Mouse (Mus musculus) ES-E14 (cell line): ENCODE data around the gene Borcs5. TPM values are rescaled to one million over a fixed set of nuclear protein-coding genes. Genes with fewer than 3 reads are reported as not detected.

ENCODE experiments used
- DNase-seq: peaks from one replicate; pipeline ENCODE4 v3.0.0-alpha.2; 2013; ENCODE audit warnings: low read depth, low spot score
- H3K27ac ChIP-seq: 2 replicates; pipeline ENCODE4 v1.5.1; 2012; ENCODE audit warnings: low read depth, mild to moderate bottlenecking, low read length, moderate library complexity, mixed read lengths; ENCODE audit not compliant: poor library complexity, insufficient read depth, severe bottlenecking
- H3K36me3 ChIP-seq: 2 replicates; pipeline ENCODE4 v1.6.1; 2012; ENCODE audit warnings: mild to moderate bottlenecking, low read length, moderate library complexity, mixed read lengths; ENCODE audit not compliant: control insufficient read depth, poor library complexity, insufficient read depth, severe bottlenecking
- H3K4me1 ChIP-seq, 2 experiments: fragments of 150-350 bp in 1 of 2; sonication (generic) in 1 of 2; 2 replicates each; pipeline ENCODE4 v1.6.1; 2012; ENCODE audit warnings: low read length in 2 of 2, mild to moderate bottlenecking in 1 of 2, mixed read lengths in 1 of 2; ENCODE audit not compliant: control insufficient read depth in 2 of 2, insufficient read depth in 2 of 2, poor library complexity in 1 of 2
- H3K4me3 ChIP-seq, 2 experiments: fragments of 150-350 bp in 1 of 2; sonication (generic) in 1 of 2; 2 replicates each; pipeline ENCODE4 v1.5.1; 2012; ENCODE audit warnings: low read length in 2 of 2, low read depth in 1 of 2, mild to moderate bottlenecking in 1 of 2, mixed read lengths in 1 of 2; ENCODE audit not compliant: insufficient read depth in 1 of 2, poor library complexity in 1 of 2, severe bottlenecking in 1 of 2
- H3K9ac ChIP-seq: 2 replicates; pipeline ENCODE4 v1.6.1; 2012; ENCODE audit warnings: low read depth, mild to moderate bottlenecking, low read length, mixed read lengths; ENCODE audit not compliant: poor library complexity, insufficient read depth, severe bottlenecking
- H3K9me3 ChIP-seq: fragments of 150-350 bp; sonication (generic); 2 replicates; pipeline ENCODE4 v1.6.1; 2012; ENCODE audit warnings: low read depth, mild to moderate bottlenecking, low read length; ENCODE audit not compliant: control insufficient read depth, insufficient read depth
- CHD2 ChIP-seq: IDR thresholded peaks from 2 replicates; pipeline ENCODE4 v1.6.1; 2014; ENCODE audit warnings: mild to moderate bottlenecking, low read depth, low read length, inconsistent platforms
- HCFC1 ChIP-seq: IDR thresholded peaks from 2 replicates; pipeline ENCODE4 v1.6.1; 2012; ENCODE audit warnings: low read length, inconsistent platforms, borderline replicate concordance; ENCODE audit not compliant: insufficient read depth
- MAFK ChIP-seq: IDR thresholded peaks from 2 replicates; pipeline ENCODE4 v1.6.1; 2014; ENCODE audit warnings: mild to moderate bottlenecking, low read depth, low read length, inconsistent platforms; ENCODE audit not compliant: insufficient read depth
- ZC3H11A ChIP-seq: IDR thresholded peaks from 2 replicates; pipeline ENCODE4 v1.6.1; 2012; ENCODE audit warnings: low read depth, mild to moderate bottlenecking, inconsistent platforms, low read length, borderline replicate concordance
- ZNF384 ChIP-seq: IDR thresholded peaks from 2 replicates; pipeline ENCODE4 v1.6.1; 2012; ENCODE audit warnings: low read depth, low read length, inconsistent platforms
- in situ Hi-C, 2 experiments: fragments of 600-800 bp; cut with MboI; formaldehyde crosslinking; loops; one replicate each; pipeline ENCODE4 v1.15.1; 2025; ENCODE audit warnings: low sequenced_read_pairs in 2 of 2, inconsistent platforms in 1 of 2; ENCODE audit not compliant: unreplicated experiment in 2 of 2
- total RNA-seq: library from RNA; depleted of rRNA; stranded (reverse); fragments of 300-350 nt; gene quantifications from 2 replicates; pipeline ENCODE4 v1.2.3, GENCODE M21; 2012

The Borcs5 gene
- total RNA-seq, 1 experiment, result 10.1 TPM

- Histone ChIP-seq H3K4me3 (no peak overlapping the region), H3K9ac (no peak overlapping the region), H3K4me1 (peaks cover 0 to 2% of the 10 kb centered on the region in 2 experiments; a peak in 2 of 4 replicates), H3K27ac (no peak overlapping the region), H3K9me3 (no peaks in the 10 kb centered on the region), H3K36me3 (no peaks in the 10 kb centered on the region)
- TF ChIP-seq ZC3H11A (no peak), ZNF384 (no peak), CHD2 (no peak), MAFK (no peak), HCFC1 (no peak)
- no peak for DNase-seq
- in situ Hi-C loops, result loop anchor here (10.0 to 25.0 kb wide), 2 partner anchors 177 to 650 kb away; no protein-coding TSS in a partner anchor
Observed at GRCm38 (mm10) chr6:134614322-134614721, 25.0 kb upstream of the Borcs5 start.

GRCm38 (mm10) chr6:134614723-134615648, 24.3 kb upstream of the Borcs5 start:
- peak; percentile 61 for DNase-seq
- TF ChIP-seq CHD2 (no peak), ZNF384 (peak; percentile 72; the same call in 1 of the 2 replicates), ZC3H11A (peak; percentile 52; the same call in 1 of the 2 replicates), MAFK (no peak), HCFC1 (no peak)
- Histone ChIP-seq H3K4me1 (0 out of 4 replicates have a peak, but pooled peaks cover 0 to 2% of the 10 kb centered on the region in 2 experiments), H3K9me3 (no peaks in the 10 kb centered on the region), H3K36me3 (no peaks in the 10 kb centered on the region), H3K4me3 (no peak overlapping the region), H3K27ac (no peak overlapping the region), H3K9ac (no peak overlapping the region)
- in situ Hi-C loops, result loop anchor here (5.0 to 25.0 kb wide), 3 partner anchors 178 to 650 kb away; no protein-coding TSS in a partner anchor

GRCm38 (mm10) chr6:134617589-134617988, 21.7 kb upstream of the Borcs5 start:
- in situ Hi-C loops, result loop anchor here (5.0 to 25.0 kb wide), 3 partner anchors 180 to 653 kb away; no protein-coding TSS in a partner anchor
- TF ChIP-seq HCFC1, result no peak
- 0 out of 2 replicates have a peak, but pooled peaks have one; percentile 1 for TF ChIP-seq ZC3H11A
- H3K9ac ChIP-seq, result no peak overlapping the region

GRCm38 (mm10) chr6:134620129-134620528, 19.2 kb upstream of the Borcs5 start:
- no peaks in the 10 kb centered on the region for H3K9me3 ChIP-seq
- no peaks in the 10 kb centered on the region for H3K36me3 ChIP-seq
- H3K9ac ChIP-seq, result no peak overlapping the region
- H3K4me1 ChIP-seq, result peaks cover 2 to 4% of the 10 kb centered on the region in 2 experiments; a peak in 1 of 4 replicates
- DNase-seq, result no peak
- in situ Hi-C loops, result loop anchor here in 1 of 2 experiments (25.0 kb wide), 1 partner anchor 183 kb away; no protein-coding TSS in a partner anchor
- no peak overlapping the region for H3K4me3 ChIP-seq
- no peak for TF ChIP-seq CHD2
- no peak for TF ChIP-seq MAFK
- no peak for TF ChIP-seq ZNF384
- TF ChIP-seq ZC3H11A, result no peak
- no peak for TF ChIP-seq HCFC1
- no peak overlapping the region for H3K27ac ChIP-seq

More at GRCm38 (mm10) chr6:134617589-134617988, 21.7 kb upstream of the Borcs5 start:
- Histone ChIP-seq H3K4me3 (no peak overlapping the region), H3K36me3 (no peaks in the 10 kb centered on the region), H3K27ac (no peak overlapping the region), H3K4me1 (peaks cover 0 to 2% of the 10 kb centered on the region in 2 experiments; a peak in 1 of 4 replicates), H3K9me3 (no peaks in the 10 kb centered on the region)
- DNase-seq, result no peak
